Mouse (Mus musculus) cerebellum, postnatal 36 days (tissue): ENCODE measurements at regions not wholly inside any gene's neighbourhood (a gene's known extent, or its start where the extent isn't known, plus 50 kb on each side); places are given as distances from the start of the nearest gene placed in this dataset.

Experiments
- DNase-seq, 2 experiments: peaks; one replicate each; pipeline ENCODE4 v3.0.0; 2021 to 2022; ENCODE audit warnings: mixed read lengths in 2 of 2

DNA sequence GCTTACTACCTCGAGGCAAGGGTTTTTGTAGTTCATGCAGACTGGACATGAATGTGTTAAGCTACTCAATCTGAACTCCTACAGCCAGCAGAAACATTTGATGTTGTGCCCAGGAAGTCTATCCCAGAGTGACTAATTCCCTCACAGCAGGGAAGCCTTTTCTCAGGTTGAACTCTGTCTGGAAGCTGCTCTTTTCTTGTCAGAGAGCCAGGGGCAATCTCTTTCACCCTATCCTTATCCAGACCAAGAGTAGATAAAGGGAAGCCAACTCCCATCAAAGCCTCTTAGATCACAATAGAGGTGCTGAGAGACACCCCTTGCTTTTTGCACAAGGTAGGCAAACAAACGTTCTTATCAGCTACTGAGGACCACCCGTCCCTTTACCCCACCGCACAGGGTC is 122.8 kb upstream of the Fggy start:
- no peak for DNase-seq

DNA sequence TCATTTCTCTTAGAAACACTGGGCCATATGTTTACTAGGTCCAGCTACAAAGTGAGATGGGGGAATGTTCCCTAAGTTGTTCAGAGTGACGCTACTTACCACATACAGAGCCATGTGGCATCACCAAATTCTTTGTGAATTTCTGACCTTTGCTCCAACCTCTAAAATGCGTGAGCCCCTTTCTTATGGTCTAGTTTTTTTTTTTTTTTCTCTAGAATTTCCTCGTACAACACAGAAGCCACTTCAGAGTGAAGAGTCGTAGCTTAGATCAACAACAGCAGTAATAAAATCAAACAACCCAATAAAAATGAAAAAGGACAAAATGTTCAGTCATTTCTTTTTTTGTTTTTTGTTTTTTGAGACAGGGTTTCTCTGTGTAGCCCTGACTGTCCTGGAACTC is 122.2 kb upstream of the Fggy start:
- DNase-seq = no peak

DNA sequence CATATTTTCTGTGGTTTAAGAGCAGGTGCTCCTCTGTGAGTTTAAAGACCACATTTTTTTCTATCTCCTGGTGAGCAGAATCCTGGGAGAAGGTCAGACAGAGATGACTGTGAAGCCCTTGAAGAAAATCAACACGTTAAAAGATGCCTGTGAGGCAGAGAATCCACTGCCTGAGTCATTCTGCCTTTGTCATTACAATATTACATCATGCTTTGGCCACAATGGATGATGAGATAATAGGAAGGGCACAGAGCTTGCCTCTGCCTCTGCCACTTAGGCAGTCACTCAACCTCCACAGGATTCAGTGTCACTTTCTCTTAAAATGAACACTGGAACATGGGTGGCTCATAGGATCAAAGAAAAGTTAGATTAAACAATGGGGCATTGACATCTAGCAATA is 117.5 kb upstream of the Fggy start:
- no peak for DNase-seq

DNA sequence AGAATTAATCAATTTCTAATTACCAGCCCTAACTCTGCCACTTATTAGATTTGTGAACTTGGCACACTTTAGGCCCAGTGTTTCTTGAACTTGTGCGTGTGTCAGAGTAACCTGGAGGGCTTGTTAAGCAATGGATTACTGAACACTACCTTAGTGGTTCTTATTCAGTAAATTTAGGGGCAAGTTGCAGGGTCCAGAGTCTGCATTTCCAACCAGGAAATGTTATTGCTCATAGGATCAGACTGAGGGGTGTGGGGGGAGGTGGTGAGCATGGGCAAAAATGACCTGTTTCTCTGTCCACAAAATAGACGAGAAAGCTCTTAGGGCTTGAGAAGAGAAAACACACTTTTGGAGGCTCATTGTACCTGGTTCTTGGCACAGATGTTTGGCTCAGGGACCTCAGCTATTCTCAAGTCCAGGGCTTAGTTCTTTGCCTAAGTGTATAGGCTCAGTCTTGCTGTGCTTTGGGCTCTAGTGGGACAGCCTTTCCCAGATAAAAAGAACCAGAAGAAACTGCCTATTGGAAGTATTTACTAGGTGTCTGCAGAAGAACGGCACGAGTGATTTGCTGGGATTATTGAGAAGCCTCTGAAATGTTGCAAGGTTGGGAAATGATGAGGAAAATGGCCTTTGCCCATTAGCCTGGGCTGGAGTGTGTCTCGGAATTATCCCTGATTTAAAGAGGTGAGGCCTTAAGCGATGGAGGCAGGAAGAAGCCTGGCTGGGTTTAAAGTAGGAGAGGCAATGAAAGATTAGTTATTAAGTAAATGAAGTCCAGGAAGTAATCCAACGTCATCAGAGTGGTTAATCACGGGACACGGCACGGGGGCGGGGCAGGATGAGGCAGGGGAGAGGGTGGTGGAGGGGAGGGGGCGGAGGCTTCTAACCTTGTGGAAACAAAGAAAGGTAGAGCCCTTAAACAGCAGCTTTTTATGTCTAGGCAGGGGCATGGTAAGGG is 113.2 kb upstream of the Fggy start:
- DNase-seq = no peak

DNA sequence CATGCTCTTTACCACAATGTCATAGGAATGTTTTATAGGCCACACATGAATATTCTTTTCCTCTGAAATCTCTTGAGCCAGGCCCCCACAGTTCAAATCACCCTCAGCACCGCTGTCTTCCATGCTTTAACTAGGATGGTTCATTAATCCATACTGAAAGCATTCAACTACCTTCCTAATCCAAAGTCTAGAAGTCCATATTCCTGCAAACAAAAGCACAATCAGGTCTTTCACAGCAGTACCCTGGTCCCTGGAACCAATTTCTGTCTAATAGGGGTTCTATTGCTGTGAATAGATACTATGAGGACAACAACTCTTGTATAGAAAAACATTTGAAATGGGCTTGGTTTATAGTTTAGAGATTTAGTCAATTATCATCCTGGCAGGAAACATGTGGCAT is 107.0 kb upstream of the Fggy start:
- no peak for DNase-seq

DNA sequence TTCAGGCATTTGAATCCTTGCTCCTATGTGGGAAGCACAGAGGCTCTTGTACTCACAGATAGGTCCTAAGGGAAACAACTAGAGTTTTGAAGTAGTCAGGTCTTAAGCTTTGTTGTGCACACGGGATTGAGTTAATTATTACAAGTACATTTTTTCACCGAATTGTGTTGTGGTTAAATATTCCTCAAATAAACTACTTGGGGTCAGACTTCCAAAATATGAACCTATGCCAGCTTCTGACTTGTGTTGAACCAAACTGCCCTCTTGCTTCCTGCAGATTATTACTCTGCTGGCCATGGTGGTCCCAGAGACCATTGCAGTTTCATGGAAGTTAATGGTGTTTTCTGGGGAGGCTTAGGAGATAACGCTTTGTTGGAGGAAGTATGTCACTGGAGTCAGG is 105.5 kb upstream of the Fggy start:
- no peak for DNase-seq

DNA sequence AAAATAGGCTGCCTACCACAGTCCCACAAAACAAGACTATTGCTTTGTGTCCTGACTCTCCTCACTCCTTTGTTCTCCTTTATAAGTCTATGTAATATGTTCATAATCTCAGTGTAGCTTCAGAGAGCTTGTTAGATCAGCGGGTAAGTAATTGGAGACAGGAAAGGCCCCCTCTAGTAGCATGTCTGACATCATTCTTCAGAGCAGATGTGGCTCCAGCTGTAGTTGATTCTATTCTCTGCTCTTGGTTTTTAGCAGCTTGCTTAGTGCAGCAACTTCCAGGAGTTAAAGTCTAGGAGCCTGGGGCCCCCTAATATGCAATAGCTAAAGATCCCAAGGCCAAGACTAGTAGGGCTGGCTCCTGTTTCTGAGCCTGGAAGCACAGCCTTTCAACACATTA is 101.0 kb upstream of the Fggy start:
- no peak for DNase-seq

DNA sequence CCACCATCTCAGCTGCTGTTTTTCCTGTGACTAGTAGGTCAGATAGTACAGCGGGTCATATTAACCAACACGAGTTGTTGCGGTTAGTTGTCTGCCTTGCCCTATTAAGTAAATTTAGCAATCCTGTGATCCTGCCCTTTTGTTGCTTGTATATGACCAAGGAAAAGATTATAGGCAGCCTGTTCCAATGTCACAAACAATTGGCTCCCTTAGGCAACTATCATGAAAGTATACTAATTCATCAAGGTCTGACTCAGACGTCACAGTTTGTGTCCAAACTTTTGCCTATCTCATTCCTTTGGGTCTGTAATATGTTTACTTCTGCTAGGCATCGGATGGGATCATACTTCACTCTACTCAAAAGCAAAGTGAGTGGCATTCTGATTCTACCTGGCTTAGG is 100.4 kb upstream of the Fggy start:
- DNase-seq = no peak

DNA sequence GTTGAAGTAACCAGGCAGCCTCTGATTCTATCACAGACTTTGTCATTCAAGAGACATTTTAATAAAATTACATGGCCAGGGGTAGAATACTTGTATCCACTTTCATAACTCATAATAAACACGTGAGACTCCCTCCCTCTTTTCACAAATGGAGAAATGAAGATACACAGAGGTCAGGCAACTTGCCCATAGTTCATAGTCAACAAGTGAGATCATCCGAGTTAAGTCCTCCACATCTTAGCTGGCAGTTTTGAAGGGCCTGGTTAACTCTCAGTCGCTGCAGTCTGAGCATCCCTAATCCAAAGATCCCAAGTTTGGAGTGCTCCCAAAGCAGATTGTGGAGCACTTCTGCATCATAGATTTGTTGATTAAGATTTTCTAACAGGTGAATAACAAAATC is 94.8 kb upstream of the Fggy start:
- no peak for DNase-seq

DNA sequence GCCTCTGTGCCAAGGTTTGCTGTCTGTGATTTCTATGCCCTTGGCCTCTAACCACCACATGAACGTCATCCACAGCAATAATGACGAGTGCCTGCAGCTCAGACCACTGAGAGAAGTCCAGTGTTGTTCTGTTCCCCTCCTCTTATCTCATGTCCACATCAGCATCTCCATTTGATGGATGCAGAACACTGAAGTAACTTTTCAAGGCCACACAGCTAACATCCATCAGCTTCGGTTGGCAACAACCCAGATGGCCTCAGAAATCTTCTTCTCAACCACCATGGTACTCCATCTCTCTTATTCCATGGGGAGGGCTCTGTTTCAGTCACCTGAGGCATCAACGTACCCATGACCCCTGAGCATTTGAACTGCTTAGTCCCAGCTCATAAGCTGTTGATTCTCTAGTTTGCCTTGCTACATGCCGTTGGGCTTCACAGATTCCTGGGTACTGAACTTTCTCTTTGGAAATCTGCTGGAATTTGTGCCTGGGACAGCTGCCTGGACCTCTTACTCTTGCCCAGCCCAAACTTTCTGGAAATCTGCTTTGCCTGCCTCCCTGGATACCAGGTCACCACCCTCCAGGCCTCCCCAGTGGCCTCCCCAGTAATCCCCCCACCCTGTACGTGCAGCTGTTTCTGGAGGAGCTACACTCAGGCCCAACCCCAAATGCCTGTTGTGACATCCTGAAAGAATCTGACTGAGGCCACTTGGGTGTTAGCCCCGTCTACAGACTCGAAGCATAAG is 94.1 kb upstream of the Fggy start:
- no peak for DNase-seq

DNA sequence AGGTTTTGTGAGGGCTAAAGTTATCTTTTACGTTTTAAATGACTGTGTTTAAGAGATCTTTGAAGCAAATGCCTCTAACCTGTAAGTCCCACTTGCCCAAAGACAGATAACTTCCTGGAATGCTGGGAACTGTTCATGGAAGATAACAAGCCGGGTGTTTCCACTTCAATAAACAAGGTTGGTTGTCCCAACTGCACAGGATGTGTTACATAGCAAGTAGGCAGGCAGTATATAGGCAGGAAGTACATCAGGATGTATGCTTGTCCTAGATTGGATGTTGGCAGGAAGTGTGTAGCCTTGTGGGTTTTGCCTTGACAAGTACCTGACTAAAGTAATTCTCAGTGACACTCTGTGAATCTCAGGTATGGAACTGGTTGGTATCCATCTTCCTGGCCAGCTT is 90.7 kb upstream of the Fggy start:
- no peak for DNase-seq

DNA sequence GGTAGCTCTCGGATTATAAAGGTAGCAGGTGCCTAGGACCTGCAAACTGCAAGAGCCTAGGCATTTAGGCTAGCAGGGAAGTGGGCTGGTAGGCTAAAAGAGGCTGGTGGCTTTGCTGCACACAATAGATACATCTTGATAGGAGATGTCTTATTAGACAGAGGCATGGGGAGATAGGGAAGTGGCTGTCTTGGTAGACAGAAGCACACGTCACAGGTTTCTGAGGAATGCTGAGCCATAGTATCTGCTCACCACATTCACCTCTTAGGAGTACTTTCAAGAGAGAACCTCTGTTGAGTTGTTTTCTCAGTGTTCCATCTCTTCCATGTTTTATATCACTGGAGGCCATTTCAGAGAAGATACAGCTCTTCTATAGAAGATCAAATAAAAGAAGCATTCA is 89.8 kb upstream of the Fggy start:
- no peak for DNase-seq

DNA sequence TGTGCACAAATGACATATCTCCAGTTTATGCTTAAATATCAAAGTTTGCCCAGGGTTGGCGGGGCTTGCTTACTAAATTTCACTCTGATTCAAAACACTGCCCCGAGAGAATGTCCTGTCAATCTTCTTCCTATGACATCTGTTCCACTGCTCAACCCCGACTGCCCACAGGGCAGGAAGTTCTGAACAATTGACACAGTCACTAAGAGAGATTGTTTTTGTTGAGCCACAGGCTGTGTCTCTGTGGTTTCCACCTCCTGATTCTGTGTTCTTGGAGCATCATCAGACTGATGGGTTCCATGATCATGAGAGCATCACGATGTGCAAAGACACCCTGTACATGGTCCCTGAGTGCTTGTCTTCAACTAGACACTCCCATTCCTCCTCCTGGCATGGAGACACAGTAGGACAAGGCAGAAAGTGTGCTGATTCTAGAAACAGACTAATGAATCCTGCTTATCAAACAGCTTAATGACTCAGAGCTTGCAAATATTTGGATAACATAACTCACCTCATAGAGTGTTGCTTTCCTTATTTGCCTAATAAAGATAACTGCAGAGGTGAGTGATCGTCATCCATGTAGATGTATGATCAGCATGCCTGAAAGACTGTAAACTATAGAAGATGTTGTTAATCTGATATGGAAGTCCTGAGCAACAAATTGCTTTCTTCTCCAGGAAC is 82.4 kb upstream of the Fggy start:
- DNase-seq = no peak

DNA sequence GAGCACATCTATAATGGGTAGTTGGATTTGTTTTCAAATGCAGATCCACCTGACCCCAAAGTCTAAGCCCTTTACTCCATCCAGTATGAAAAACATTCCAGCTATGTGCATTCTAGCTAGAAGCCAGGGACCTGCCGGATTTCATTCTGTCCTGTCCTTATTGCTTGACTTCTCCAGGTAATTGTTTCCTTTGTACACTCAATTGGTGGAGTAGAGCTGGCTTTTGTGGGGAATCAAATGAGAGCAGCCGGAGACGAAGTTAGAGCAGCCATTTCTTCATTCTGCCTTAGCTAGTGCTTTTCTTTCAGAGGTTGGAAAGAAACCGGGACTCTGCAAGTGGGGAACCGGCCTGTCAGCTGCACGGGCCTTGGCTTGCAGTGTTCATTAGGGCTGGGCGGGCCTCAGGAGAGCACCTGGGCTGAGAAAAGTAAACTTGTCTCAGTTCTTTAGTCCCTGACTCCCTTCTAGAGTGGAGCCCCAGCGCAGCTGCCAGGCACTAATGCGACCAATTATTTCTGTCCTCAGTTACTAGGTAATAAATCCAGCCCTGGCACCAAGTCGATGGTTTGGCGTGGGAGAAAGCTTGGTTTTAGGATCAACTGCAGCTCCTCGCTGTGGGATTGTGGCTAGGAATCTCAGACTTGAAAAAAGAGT is 81.1 kb upstream of the Fggy start:
- DNase-seq = no peak

DNA sequence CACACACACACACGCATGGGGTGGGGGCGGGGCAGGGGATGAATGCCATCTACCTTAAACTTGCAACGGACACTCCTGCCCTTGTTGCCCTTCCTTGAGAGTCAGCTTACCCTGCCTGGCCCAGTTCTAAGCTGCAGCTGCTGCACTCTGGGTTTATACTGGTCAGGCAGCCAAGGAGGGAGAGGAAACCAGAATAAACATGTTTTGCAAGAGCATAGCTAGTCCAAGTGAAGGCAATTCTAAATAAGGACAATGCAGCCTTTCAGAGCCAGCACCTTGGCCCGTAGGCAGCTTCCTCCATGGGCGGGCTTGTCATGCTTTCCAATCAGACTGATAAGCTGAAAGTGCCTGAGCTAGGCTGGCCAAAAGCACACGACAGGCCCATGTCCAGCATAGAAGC is 73.7 kb upstream of the Fggy start:
- DNase-seq = no peak

DNA sequence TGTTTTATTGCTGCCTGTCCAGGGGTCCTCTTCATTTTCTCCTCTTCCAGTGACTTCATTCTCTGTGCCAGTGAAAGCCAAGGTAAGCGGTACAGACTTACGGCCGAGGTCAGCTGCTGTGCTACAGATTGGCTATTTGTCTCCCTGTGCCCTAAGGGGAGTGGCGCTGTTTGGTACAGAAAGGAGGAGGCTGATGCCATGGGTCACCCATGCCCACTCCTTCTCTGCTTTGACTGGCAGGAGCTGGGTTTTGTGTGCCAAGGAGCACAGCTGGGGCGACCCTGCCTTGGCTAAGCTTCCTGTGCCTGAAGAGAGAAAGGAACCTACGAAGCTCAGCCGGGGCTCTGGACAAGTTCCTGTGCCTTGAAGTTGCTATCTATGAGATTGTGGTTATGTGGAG is 70.0 kb upstream of the Fggy start:
- DNase-seq = no peak

DNA sequence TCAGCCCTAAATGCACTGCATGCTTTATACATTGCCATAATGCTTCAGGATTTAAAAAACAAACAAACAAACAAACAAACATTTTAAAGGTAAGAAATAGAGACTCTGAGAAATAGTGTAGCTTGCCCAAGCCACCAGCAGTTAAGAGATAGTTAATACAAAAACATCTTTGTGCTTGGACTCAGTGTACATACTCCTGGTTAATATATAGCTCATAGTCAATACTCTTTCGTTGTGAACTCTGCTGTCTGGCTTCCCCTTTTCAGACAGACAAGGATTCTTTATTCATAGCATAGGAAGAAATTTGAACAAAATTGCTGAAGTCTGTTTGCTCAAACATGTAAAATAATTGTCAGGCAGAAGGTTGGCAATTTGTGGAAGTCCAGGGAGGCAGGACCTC is 69.3 kb upstream of the Fggy start:
- no peak for DNase-seq

DNA sequence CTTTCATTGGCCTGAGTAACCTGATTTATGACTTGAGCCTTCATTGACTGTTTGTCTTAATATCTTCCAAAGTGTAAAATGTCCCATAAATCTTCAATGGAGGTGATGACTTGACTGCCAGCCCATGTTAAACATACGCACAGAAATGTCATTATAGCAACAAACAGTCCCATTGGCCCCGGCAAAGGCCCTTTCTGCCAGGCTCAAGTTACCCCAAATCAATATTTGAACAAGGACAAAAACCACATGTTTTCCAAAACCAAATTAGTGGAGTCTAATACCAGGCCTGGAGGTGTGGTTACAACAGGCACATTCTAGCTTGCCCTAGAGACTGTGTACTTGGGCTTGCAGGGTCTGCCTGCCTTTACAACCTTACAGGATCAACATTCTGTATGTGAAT is 68.2 kb upstream of the Fggy start:
- no peak for DNase-seq

DNA sequence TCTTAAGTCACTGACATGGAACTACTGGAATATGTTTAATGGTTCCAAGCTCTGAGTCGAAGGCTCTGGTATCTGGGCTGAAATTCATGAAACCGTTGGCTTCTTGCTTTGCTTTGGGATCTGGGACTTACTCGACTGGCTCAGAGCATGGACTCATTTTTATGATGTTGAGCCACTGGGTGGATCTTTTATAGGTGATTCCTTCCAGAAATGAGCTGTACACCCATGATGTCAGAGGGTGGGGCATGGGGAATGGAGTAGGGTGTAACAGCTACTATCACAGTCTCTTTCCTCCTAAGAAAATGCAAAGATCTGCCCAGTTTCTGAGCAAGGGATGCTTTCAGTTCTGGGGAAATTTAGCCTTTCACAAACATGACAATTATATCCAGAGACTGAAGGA is 57.0 kb upstream of the Fggy start:
- DNase-seq = no peak

DNA sequence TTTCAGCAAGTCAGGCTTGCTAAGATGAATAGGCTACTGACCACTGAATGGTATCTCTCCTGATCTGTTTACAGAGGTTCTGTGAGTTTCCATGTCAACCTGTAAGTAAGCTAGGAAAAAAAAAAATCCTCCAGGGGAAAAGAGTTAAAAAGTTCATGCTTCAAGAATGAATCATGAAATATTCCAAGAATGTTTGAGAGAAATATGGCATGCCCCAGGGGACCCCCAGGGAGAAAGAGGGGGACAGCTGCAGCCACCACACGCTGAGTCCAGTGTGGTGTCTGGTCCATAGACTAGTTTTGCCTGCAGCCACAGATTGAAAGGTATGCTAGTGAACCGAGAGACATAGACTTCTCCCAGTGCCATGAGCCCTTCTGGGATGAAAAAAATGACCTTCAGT is 56.1 kb upstream of the Fggy start:
- no peak for DNase-seq

DNA sequence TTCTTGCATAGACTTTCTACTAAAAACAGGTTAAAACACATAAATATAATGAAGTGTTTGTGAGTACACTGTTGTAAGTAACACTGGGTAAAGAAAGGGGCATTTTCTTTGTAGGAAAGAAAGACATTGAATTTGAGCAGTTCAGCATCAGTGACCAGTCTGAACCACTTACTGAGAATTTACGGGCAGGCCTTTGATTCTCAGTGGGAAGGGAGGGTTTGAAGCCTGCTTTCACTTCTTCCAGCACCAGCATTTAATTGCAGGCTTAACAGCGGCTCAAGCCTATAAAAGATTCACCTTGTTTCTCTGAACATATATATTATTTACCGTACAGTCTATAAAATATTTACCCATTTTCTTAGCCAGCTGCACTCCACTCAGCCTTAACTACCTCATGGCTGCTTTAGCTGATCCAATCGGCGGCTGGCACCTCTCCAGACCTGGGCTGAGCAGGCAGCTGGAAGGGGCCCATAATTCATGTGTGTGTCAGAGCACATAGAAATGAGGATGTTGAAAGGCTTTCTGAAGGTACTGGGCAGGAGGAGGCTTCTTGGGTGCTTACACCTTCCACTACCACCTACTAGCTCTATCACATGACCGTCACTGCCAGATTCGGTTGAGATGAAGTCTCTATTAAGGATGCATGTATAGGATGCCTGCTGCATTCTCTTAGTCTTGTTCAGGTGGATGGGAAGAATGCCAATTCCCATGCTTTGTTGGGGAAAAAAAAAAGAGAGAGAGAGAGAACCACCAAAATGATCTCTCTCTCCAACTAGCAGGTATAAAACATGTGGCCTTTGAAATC is 50.0 kb upstream of the Fggy start:
- DNase-seq = peak in 1 of 2 experiments; percentile 20
